Mouse (Mus musculus): ENCODE results near the gene Cped1.

- TF ChIP-seq CTCF (IDR thresholded peaks at IDR 0.05; ENCODE audit: control insufficient read depth, insufficient read depth, insufficient replicate concordance, low read depth, low read length) (no peak), POLR2A (IDR thresholded peaks at IDR 0.05; ENCODE audit: control insufficient read depth, low read depth, low read length) (no peak)
Measured at GRCm38 (mm10) chr6:22277941-22278340, 292.2 kb downstream of the Cped1 start.
